Mouse (Mus musculus): Measurements from ENCODE around the gene Fam228a. TPM values are rescaled to one million over a fixed set of nuclear protein-coding genes. Genes with fewer than 3 reads are reported as not detected.
"Not testable (repeated sequence)": the region's sequence is repeated elsewhere in the genome, so short reads cannot be mapped to it uniquely, and the experiment has no call there.

Fam228a gene
- polyA plus RNA-seq, 1 experiment from 2014 or later: 0.12 TPM

- Histone ChIP-seq H3K9me3 (replicated peaks; ENCODE audit: low read length) (no peaks in the 10 kb centered on the region), H3K27ac (no peak overlapping the region), H3K27me3 (ENCODE audit: insufficient read depth, low read length) (no peaks in the 10 kb centered on the region), H3K4me3 (replicated peaks; ENCODE audit: low read depth, low read length) (no peak overlapping the region), H3K36me3 (ENCODE audit: insufficient read depth, low read length) (peaks cover 66% of the 10 kb centered on the region), H3K4me1 (replicated peaks; ENCODE audit: insufficient read depth, low read length) (no peaks in the 10 kb centered on the region), H3K9ac (ENCODE audit: low read depth, low read length) (no peak overlapping the region), H3K4me2 (ENCODE audit: low read length) (no peak overlapping the region)
- TF ChIP-seq CTCF (IDR thresholded peaks at IDR 0.05; ENCODE audit: low read depth): no peak
- ATAC-seq (replicated peaks; ENCODE audit: low FRiP score, low read depth): no peak; the same call in 1 of the 2 replicates
- no peak for DNase-seq (ENCODE audit: low spot score)
- 82% methylated on average over 8 of the region's 8 CpGs for WGBS
Observed at GRCm38 (mm10) chr12:4708881-4709604, 29.2 kb downstream of the Fam228a start.

- no peak for TF ChIP-seq CTCF (IDR thresholded peaks at IDR 0.05; ENCODE audit: low read depth)
- Histone ChIP-seq H3K4me3 (replicated peaks; ENCODE audit: low read depth, low read length) (no peak overlapping the region), H3K9ac (ENCODE audit: low read depth, low read length) (no peak overlapping the region), H3K4me2 (ENCODE audit: low read length) (no peak overlapping the region), H3K4me1 (replicated peaks; ENCODE audit: insufficient read depth, low read length) (no peaks in the 10 kb centered on the region), H3K9me3 (replicated peaks; ENCODE audit: low read length) (no peaks in the 10 kb centered on the region), H3K27me3 (ENCODE audit: insufficient read depth, low read length) (no peaks in the 10 kb centered on the region), H3K36me3 (ENCODE audit: insufficient read depth, low read length) (peaks cover 63% of the 10 kb centered on the region), H3K27ac (no peak overlapping the region)
- DNase-seq (ENCODE audit: low spot score) (no peak), ATAC-seq (replicated peaks; ENCODE audit: low FRiP score, low read depth) (no peak)
- 88% methylated on average over 4 of the region's 4 CpGs for WGBS
Observed at GRCm38 (mm10) chr12:4708296-4708695, 29.9 kb downstream of the Fam228a start.

- H3K4me3 ChIP-seq (replicated peaks; ENCODE audit: low read depth, low read length): no peak overlapping the region
- no peaks in the 10 kb centered on the region for H3K9me3 ChIP-seq (replicated peaks; ENCODE audit: low read length)
- H3K27me3 ChIP-seq (ENCODE audit: insufficient read depth, low read length): no peaks in the 10 kb centered on the region
- H3K36me3 ChIP-seq (ENCODE audit: insufficient read depth, low read length): peaks cover 55% of the 10 kb centered on the region
- H3K4me1 ChIP-seq (replicated peaks; ENCODE audit: insufficient read depth, low read length): no peaks in the 10 kb centered on the region
- no peak overlapping the region for H3K9ac ChIP-seq (ENCODE audit: low read depth, low read length)
- DNase-seq (ENCODE audit: low spot score) (no peak), ATAC-seq (replicated peaks; ENCODE audit: low FRiP score, low read depth) (no peak)
- WGBS: 86% methylated on average over 14 of the region's 14 CpGs
- no peak for TF ChIP-seq CTCF (IDR thresholded peaks at IDR 0.05; ENCODE audit: low read depth)
- H3K27ac ChIP-seq: no peak overlapping the region
- H3K4me2 ChIP-seq (ENCODE audit: low read length): no peak overlapping the region
Observed at GRCm38 (mm10) chr12:4707488-4708017, 30.7 kb downstream of the Fam228a start.

- no peak overlapping the region for H3K27ac ChIP-seq
- no peaks in the 10 kb centered on the region for H3K27me3 ChIP-seq (ENCODE audit: insufficient read depth, low read length)
- H3K36me3 ChIP-seq (ENCODE audit: insufficient read depth, low read length): peaks cover 54% of the 10 kb centered on the region
- no peak overlapping the region for H3K9ac ChIP-seq (ENCODE audit: low read depth, low read length)
- WGBS: 83% methylated on average over 10 of the region's 10 CpGs
- H3K4me2 ChIP-seq (ENCODE audit: low read length): no peak overlapping the region
- ATAC-seq (replicated peaks; ENCODE audit: low FRiP score, low read depth) (no peak), DNase-seq (ENCODE audit: low spot score) (no peak)
- no peak for TF ChIP-seq CTCF (IDR thresholded peaks at IDR 0.05; ENCODE audit: low read depth)
- H3K9me3 ChIP-seq (replicated peaks; ENCODE audit: low read length): no peaks in the 10 kb centered on the region
- no peaks in the 10 kb centered on the region for H3K4me1 ChIP-seq (replicated peaks; ENCODE audit: insufficient read depth, low read length)
- H3K4me3 ChIP-seq (replicated peaks; ENCODE audit: low read depth, low read length): no peak overlapping the region
Observed at GRCm38 (mm10) chr12:4706901-4707300, 31.3 kb downstream of the Fam228a start.

GRCm38 (mm10) chr12:4706175-4706574 is 32.1 kb downstream of the Fam228a start:
- Histone ChIP-seq H3K27me3 (ENCODE audit: insufficient read depth, low read length) (no peaks in the 10 kb centered on the region), H3K27ac (no peak overlapping the region), H3K4me2 (ENCODE audit: low read length) (no peak overlapping the region), H3K4me3 (replicated peaks; ENCODE audit: low read depth, low read length) (no peak overlapping the region), H3K36me3 (ENCODE audit: insufficient read depth, low read length) (peaks cover 54% of the 10 kb centered on the region), H3K9me3 (replicated peaks; ENCODE audit: low read length) (no peaks in the 10 kb centered on the region), H3K4me1 (replicated peaks; ENCODE audit: insufficient read depth, low read length) (no peaks in the 10 kb centered on the region), H3K9ac (ENCODE audit: low read depth, low read length) (no peak overlapping the region)
- 94% methylated on average over 5 of the region's 5 CpGs for WGBS
- ATAC-seq (replicated peaks; ENCODE audit: low FRiP score, low read depth): no peak
- TF ChIP-seq CTCF (IDR thresholded peaks at IDR 0.05; ENCODE audit: low read depth): no peak
- DNase-seq (ENCODE audit: low spot score): no peak

GRCm38 (mm10) chr12:4705626-4706025 is 32.6 kb downstream of the Fam228a start:
- not testable (repeated sequence) for DNase-seq (ENCODE audit: low spot score); ATAC-seq (replicated peaks; ENCODE audit: low FRiP score, low read depth); H3K4me3 ChIP-seq (replicated peaks; ENCODE audit: low read depth, low read length); H3K9me3 ChIP-seq (replicated peaks; ENCODE audit: low read length); H3K9ac ChIP-seq (ENCODE audit: low read depth, low read length); H3K4me2 ChIP-seq (ENCODE audit: low read length); H3K27me3 ChIP-seq (ENCODE audit: insufficient read depth, low read length); H3K27ac ChIP-seq; H3K4me1 ChIP-seq (replicated peaks; ENCODE audit: insufficient read depth, low read length)
- WGBS: 79% methylated on average over 6 of the region's 6 CpGs
- H3K36me3 ChIP-seq (ENCODE audit: insufficient read depth, low read length): peaks cover 57% of the 10 kb centered on the region
